Mouse (Mus musculus) lung, postnatal 0 days (tissue): ENCODE results near the gene Sspn. TPM values are rescaled to one million over a fixed set of nuclear protein-coding genes. Genes with fewer than 3 reads are reported as not detected.

Experiments used
- ATAC-seq: fragments of 200-750 bp; cut with Nextera tagmentation; 2 replicates; pipeline ENCODE4 v1.8.0; 2017; ENCODE audit warnings: moderate library complexity
- DNase-seq: peaks from one replicate; pipeline ENCODE4 v3.0.0-alpha.2; 2016; ENCODE audit warnings: low spot score
- H3K27ac ChIP-seq: fragments of 300-500 bp; sonication (generic); 2 replicates; pipeline ENCODE4 v1.5.1; 2014; ENCODE audit warnings: antibody characterized with exemption, mild to moderate bottlenecking, low read length, mixed read lengths
- H3K27me3 ChIP-seq: fragments of 300-500 bp; sonication (generic); replicated peaks from 2 replicates; pipeline ENCODE4 v1.6.1; 2014; ENCODE audit warnings: low read length, mixed read lengths; ENCODE audit not compliant: insufficient read depth
- H3K36me3 ChIP-seq: fragments of 300-500 bp; sonication (generic); 2 replicates; pipeline ENCODE4 v1.6.1; 2014; ENCODE audit warnings: low read length, mixed read lengths; ENCODE audit not compliant: insufficient read depth
- H3K4me1 ChIP-seq: fragments of 300-500 bp; sonication (generic); 2 replicates; pipeline ENCODE4 v1.6.1; 2014; ENCODE audit warnings: antibody characterized with exemption, low read depth, low read length, mixed read lengths; ENCODE audit not compliant: insufficient read depth
- H3K4me2 ChIP-seq: fragments of 300-500 bp; sonication (generic); replicated peaks from 2 replicates; pipeline ENCODE4 v1.6.1; 2014; ENCODE audit warnings: low read depth, mild to moderate bottlenecking, low read length, moderate library complexity, mixed read lengths
- H3K4me3 ChIP-seq: fragments of 300-500 bp; sonication (generic); 2 replicates; pipeline ENCODE4 v1.5.1; 2014; ENCODE audit warnings: low read depth, low read length
- H3K9ac ChIP-seq: fragments of 300-500 bp; sonication (generic); replicated peaks from 2 replicates; pipeline ENCODE4 v1.6.1; 2014; ENCODE audit warnings: low read depth, mild to moderate bottlenecking
- H3K9me3 ChIP-seq: fragments of 300-500 bp; sonication (generic); 2 replicates; pipeline ENCODE4 v1.6.1; 2016; ENCODE audit warnings: low read length, mixed read lengths
- CTCF ChIP-seq: IDR thresholded peaks from 2 replicates; pipeline ENCODE4 v1.5.1; 2016; ENCODE audit warnings: antibody characterized with exemption, mild to moderate bottlenecking
- EP300 ChIP-seq: IDR thresholded peaks from 2 replicates; pipeline ENCODE4 v1.6.1; 2016; ENCODE audit warnings: antibody characterized with exemption, mild to moderate bottlenecking, control low read depth
- WGBS: fragments of 180-500 bp; shearing (Covaris S2); extraction: QIAGEN DNeasy Blood & Tissue Kit; methylation state at CpG from one replicate; pipeline ENCODE4 v1.1.7; 2014; 5-methylcytosine and 5-hydroxymethylcytosine counted together
- polyA plus RNA-seq: library from polyadenylated mRNA; unstranded; fragments of >200 nt; fragmentation: Nextera tagmentation; extraction: Ambion mirVana; gene quantifications from 2 replicates; pipeline ENCODE4 v1.2.1, GENCODE M21; 2015

Gene Sspn
- polyA plus RNA-seq, 1 experiment from 2014 or later = 7.6 TPM

DNA sequence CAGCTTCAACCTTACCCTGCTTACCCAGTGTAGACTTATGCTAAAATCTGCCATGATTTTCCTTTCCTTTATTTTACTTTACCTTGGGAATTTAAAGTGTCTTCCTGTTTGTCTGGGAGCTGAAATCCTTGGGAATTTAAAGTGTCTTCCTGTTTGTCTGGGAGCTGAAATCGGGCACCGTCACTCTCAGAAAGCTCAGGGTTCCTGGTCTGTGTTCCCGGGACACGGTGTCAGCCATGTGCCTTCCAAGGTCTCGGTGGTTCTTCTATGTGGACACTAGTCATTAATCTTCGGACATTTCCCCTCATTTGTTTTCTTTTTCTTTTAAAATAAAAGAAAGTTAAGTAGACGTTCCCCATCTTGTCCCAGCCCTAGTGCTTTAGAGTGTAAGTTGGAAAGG lies 43.3 kb downstream of the Sspn start:
- DNase-seq = no peak
- Histone ChIP-seq H3K36me3 (no peaks in the 10 kb centered on the region), H3K9me3 (no peaks in the 10 kb centered on the region), H3K27ac (no peak overlapping the region), H3K4me1 (no peaks in the 10 kb centered on the region), H3K9ac (no peak overlapping the region), H3K4me3 (no peak overlapping the region), H3K4me2 (no peak overlapping the region), H3K27me3 (no peaks in the 10 kb centered on the region)
- no peak for ATAC-seq
- 39% methylated on average over 7 of the region's 7 CpGs for WGBS
- TF ChIP-seq CTCF (no peak), EP300 (no peak)

DNA sequence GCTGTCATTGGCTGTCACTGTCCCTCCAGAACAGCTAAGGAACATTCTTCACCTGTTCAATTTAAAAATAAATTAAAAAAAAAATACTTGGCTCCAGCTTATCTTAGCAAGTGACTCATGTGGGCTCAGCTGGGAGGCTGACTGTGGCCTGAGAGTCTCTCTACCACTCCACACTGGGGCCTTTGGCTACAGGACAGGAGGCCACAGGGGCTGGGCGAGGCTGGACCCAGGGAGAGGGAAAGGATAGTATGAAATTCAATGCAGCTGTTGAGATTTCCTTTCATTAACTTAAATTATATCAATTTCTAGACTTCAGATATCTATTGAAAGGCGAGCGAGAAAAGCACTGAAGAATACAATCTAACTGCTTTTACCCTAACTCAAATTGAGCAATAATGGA lies 45.9 kb downstream of the Sspn start:
- TF ChIP-seq EP300 = no peak
- no peak for TF ChIP-seq CTCF
- WGBS = 73% methylated on average over 3 of the region's 3 CpGs
- DNase-seq = no peak

DNA sequence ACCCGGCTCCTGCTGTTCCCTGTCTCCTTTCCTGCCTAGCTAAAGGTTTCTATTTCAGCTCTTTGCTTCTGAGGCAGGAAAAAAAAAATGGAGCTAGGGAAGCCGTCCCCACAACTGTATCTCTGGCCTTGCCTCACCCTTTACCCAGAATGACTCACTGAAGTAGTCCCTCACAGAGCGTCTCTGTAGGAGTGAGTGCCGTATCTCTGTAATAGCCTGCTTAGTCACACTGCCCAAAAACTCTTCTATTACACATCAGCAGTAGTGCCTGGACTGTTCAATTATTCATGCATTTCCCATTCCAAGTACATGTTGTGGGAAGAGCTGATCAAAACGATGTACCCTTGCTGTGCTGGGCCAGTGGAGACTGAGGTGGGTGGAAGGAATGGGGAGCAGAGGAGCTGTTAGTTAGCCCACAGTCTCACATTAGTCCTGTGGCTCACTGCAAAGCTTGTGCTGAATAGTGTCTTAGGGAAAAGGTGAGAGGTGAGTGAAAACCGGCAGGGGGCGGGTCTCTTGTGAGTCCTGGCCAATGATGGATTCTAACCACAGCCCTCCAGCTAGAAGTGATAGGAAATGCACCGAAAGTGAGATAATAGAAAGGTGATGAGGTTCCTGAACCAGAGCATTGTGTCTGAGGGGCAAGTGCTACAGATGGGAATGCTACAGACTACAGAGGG lies 46.5 kb downstream of the Sspn start:
- H3K27me3 ChIP-seq = no peaks in the 10 kb centered on the region
- H3K9me3 ChIP-seq = no peaks in the 10 kb centered on the region
- H3K27ac ChIP-seq = no peak overlapping the region

More for the DNA sequence above, 45.9 kb downstream of the Sspn start:
- Histone ChIP-seq H3K9me3 (no peaks in the 10 kb centered on the region), H3K27ac (no peak overlapping the region), H3K9ac (no peak overlapping the region), H3K4me3 (no peak overlapping the region), H3K4me2 (no peak overlapping the region), H3K36me3 (no peaks in the 10 kb centered on the region), H3K27me3 (no peaks in the 10 kb centered on the region), H3K4me1 (no peaks in the 10 kb centered on the region)
- ATAC-seq = no peak

DNA sequence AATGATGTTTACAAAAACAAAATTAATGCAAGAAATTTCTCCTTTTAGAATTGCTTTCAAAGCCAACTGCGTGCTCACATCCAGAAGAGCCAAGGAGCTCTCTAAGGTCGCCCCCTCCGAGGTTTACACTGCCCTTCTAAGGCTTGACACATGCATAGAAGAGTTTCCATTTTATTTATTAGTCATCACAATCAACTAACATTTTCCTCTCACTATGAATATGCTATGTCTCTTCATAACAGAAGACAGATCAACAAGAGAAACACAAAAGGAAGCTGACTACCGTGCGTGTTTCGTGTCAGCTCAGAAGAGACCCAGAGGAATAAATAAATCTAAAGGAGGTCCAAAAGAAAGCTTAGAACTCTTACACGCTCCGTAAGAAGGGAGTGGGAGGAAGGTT lies 49.6 kb downstream of the Sspn start:
- H3K4me1 ChIP-seq = no peaks in the 10 kb centered on the region
- H3K27me3 ChIP-seq = no peaks in the 10 kb centered on the region
- no peak overlapping the region for H3K4me3 ChIP-seq
- ATAC-seq (no peak), DNase-seq (no peak)
- no peaks in the 10 kb centered on the region for H3K36me3 ChIP-seq
- no peak overlapping the region for H3K9ac ChIP-seq
- 83% methylated on average over 8 of the region's 8 CpGs for WGBS
- no peak overlapping the region for H3K27ac ChIP-seq
- TF ChIP-seq EP300 (no peak), CTCF (no peak)
- H3K9me3 ChIP-seq = no peaks in the 10 kb centered on the region
- H3K4me2 ChIP-seq = no peak overlapping the region

More for the DNA sequence above, 46.5 kb downstream of the Sspn start:
- WGBS = 64% methylated on average over 8 of the region's 8 CpGs
- no peaks in the 10 kb centered on the region for H3K36me3 ChIP-seq
- H3K9ac ChIP-seq = no peak overlapping the region
- no peak for DNase-seq
- no peak overlapping the region for H3K4me3 ChIP-seq
- no peaks in the 10 kb centered on the region for H3K4me1 ChIP-seq
- ATAC-seq = no peak
- TF ChIP-seq CTCF (no peak), EP300 (no peak)
- H3K4me2 ChIP-seq = no peak overlapping the region

DNA sequence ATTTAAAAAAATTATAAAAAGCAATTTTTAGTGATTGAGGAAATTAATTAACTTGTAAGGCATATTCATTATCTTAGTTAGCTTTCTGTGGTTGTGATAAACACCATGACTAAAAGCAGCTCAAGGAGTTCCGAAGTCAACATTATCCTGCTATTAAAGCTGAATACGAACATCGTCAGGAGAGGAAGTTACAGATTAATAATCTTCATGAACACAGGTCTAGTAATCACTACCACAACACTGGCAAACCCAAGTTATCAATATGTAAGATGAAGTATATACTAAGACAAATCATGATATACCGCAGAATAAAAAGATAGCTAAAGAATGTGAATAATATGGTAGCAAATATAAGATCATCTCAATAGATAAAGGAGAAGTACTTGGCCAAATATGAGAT lies 50.9 kb downstream of the Sspn start:
- Histone ChIP-seq H3K27ac (no peak overlapping the region), H3K4me2 (no peak overlapping the region), H3K27me3 (no peaks in the 10 kb centered on the region), H3K4me3 (no peak overlapping the region), H3K36me3 (no peaks in the 10 kb centered on the region), H3K4me1 (no peaks in the 10 kb centered on the region), H3K9me3 (no peaks in the 10 kb centered on the region), H3K9ac (no peak overlapping the region)
- no peak for ATAC-seq
- no peak for DNase-seq
- 87% methylated on average over 4 of the region's 4 CpGs for WGBS
- no peak for TF ChIP-seq CTCF
- TF ChIP-seq EP300 = no peak

DNA sequence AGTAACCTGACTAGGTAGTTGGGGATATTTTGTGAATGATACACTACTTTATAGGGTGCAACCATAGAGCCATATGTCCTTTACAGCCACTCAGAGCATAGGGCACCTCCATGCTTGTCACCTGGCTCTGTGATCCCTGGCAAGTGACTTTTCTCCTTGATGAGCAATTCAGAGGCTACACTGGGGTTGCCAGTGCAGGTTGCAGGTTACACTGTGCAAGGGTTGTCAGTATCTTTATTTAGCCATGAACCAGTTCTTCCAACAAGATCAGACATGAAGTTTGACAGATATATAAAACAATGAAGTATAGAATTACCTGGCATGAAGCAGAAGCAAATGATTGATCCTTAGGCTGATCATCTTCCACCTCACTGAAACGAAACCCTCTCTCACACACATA lies 59.1 kb downstream of the Sspn start:
- 80% methylated on average over 1 of the region's 1 CpGs for WGBS

DNA sequence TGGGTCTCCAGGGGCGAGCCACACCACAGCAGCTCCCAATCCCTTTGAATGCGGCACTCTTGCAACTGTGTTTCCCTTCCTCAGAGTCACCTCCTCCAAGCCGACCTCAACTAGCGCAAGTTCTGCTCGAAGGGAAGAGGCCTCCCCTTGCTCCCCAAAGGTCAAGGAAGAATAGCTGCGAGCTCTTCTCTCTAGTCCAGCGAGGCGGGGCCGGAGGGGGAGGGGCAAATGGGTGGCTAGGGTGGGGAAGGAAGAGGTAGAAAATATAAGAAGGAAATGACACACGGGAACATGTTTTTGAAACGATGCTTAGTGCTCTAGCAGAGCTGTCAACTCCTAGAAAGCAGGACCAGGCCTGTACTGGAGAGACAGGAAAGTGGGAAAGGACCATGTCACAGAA lies 61.1 kb downstream of the Sspn start:
- WGBS = 70% methylated on average over 11 of the region's 11 CpGs
- Histone ChIP-seq H3K9me3 (no peaks in the 10 kb centered on the region), H3K27ac (no peak overlapping the region), H3K4me2 (no peak overlapping the region), H3K4me3 (no peak overlapping the region), H3K27me3 (no peaks in the 10 kb centered on the region), H3K9ac (no peak overlapping the region), H3K4me1 (no peaks in the 10 kb centered on the region), H3K36me3 (no peaks in the 10 kb centered on the region)
- TF ChIP-seq EP300 (no peak), CTCF (no peak)
- DNase-seq (no peak), ATAC-seq (no peak)

More for the DNA sequence above, 59.1 kb downstream of the Sspn start:
- TF ChIP-seq EP300 (no peak), CTCF (no peak)
- Histone ChIP-seq H3K36me3 (no peaks in the 10 kb centered on the region), H3K4me3 (no peak overlapping the region), H3K9me3 (no peaks in the 10 kb centered on the region), H3K27ac (no peak overlapping the region), H3K4me1 (no peaks in the 10 kb centered on the region), H3K9ac (no peak overlapping the region), H3K4me2 (no peak overlapping the region), H3K27me3 (no peaks in the 10 kb centered on the region)
- ATAC-seq = no peak
- DNase-seq = no peak
